Mouse (Mus musculus): ENCODE data around the gene Tcp11l2.

DNA sequence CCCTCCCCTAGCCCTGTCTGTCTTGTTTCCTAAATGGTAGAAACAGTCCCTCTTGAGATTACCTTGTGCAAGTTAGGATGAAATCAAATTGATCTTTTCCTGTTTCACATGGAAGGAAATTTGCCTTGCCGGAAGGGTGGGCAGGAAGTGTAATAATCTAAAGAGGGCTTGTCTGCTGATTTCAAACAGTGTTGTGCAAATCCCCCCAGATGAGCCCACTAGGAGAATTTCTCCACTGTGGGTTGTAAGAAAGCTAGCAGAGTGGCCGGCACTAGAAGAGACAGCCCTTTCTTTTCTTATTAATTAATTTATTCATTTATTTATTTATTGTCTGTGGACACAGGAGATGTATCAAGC is 8.8 kb downstream of the Tcp11l2 start:
- TF ChIP-seq CTCF (conservative IDR thresholded peaks at IDR 0.05; ENCODE audit: low read length) (no peak), POU5F1 (IDR thresholded peaks at IDR 0.05; ENCODE audit: borderline replicate concordance, low read length) (no peak), NANOG (IDR thresholded peaks at IDR 0.05; ENCODE audit: borderline replicate concordance, low read length) (no peak)

All from E14TG2a.4 (cell line).